Mouse (Mus musculus) Patski (cell line): Measurements from ENCODE around the gene Cep126. TPM values are rescaled to one million over a fixed set of nuclear protein-coding genes. Genes with fewer than 3 reads are reported as not detected.

Source experiments
- ATAC-seq: fragments of 100-300 bp; one replicate; pipeline ENCODE4 v1.8.0; 2021
- CTCF ChIA-PET: fragments of 350-600 bp; sonication (Branson Sonifier 250); formaldehyde crosslinking; loops from one replicate; lab custom pipeline; 2022; ENCODE audit warnings: inconsistent platforms; lab: Charles Lee
- POLR2A ChIA-PET: fragments of 350-600 bp; sonication (Branson Sonifier 250); formaldehyde crosslinking; loops from one replicate; lab custom pipeline; 2022; ENCODE audit warnings: antibody characterized with exemption, inconsistent platforms; lab: Charles Lee
- DNase-seq: peaks from one replicate; pipeline ENCODE4 v3.0.0-alpha.2; 2011; ENCODE audit warnings: low read depth, low spot score
- H3K27me3 ChIP-seq: fragments of 371-371 bp; one replicate; pipeline ENCODE4 v1.5.1; 2021
- CTCF ChIP-seq: fragments of 100-300 bp; IDR thresholded peaks from one replicate; pipeline ENCODE4 v1.5.1; 2021
- in situ Hi-C: fragments of 300-500 bp; cut with MboI; formaldehyde crosslinking; loops from 3 replicates; pipeline ENCODE4 v1.11.1; 2018; ENCODE audit warnings: low pct_unique_long_range_greater_than_20kb, mixed read lengths
- polyA plus RNA-seq: library from polyadenylated mRNA; unstranded; gene quantifications from one replicate; pipeline ENCODE4 v1.2.3, GENCODE M21; 2021

Cep126 gene
- polyA plus RNA-seq, result 4.0 TPM

- CTCF ChIA-PET, result interaction anchor here (1.1 kb wide), 1 partner anchor 54 kb away, joined by 4 read pairs; no protein-coding TSS in a partner anchor
- DNase-seq (no peak), ATAC-seq (peak; percentile 99)
- H3K27me3 ChIP-seq, result peaks cover 18% of the 10 kb centered on the region
- POLR2A ChIA-PET, result no interaction called here
- TF ChIP-seq CTCF, result no peak
- in situ Hi-C loops, result no loop called here
These were observed at the start of gene Cep126 for GRCm38 (mm10) chr9:8134117-8134574. Gene Cep126, minus strand, starts transcription at chr9:8134294.

GRCm38 (mm10) chr9:8179554-8179953 lies 45.5 kb upstream of the Cep126 start:
- ATAC-seq, result no peak
- ChIA-PET POLR2A (no interaction called here), CTCF (no interaction called here)
- in situ Hi-C loops, result no loop called here
- no peaks in the 10 kb centered on the region for H3K27me3 ChIP-seq
- no peak for TF ChIP-seq CTCF
- DNase-seq, result no peak

- CTCF ChIA-PET, result no interaction called here
- in situ Hi-C loops, result no loop called here
- POLR2A ChIA-PET, result no interaction called here
- TF ChIP-seq CTCF, result no peak
- ATAC-seq (no peak), DNase-seq (no peak)
- no peaks in the 10 kb centered on the region for H3K27me3 ChIP-seq
These were observed 43.0 kb upstream of the Cep126 start for GRCm38 (mm10) chr9:8177099-8177498.

- in situ Hi-C loops, result no loop called here
- no peak for TF ChIP-seq CTCF
- ATAC-seq (no peak), DNase-seq (no peak)
- ChIA-PET CTCF (no interaction called here), POLR2A (no interaction called here)
- no peaks in the 10 kb centered on the region for H3K27me3 ChIP-seq
These were observed 22.9 kb upstream of the Cep126 start for GRCm38 (mm10) chr9:8157011-8157410.

GRCm38 (mm10) chr9:8139501-8139900 lies 5.4 kb upstream of the Cep126 start:
- TF ChIP-seq CTCF, result no peak
- in situ Hi-C loops, result no loop called here

GRCm38 (mm10) chr9:8133586-8134115 lies 443 bp downstream of the Cep126 start:
- DNase-seq (no peak), ATAC-seq (no peak)
- in situ Hi-C loops, result no loop called here
- no peak for TF ChIP-seq CTCF
- ChIA-PET CTCF (no interaction called here), POLR2A (no interaction called here)
- peaks cover 18% of the 10 kb centered on the region for H3K27me3 ChIP-seq

More at GRCm38 (mm10) chr9:8139501-8139900, 5.4 kb upstream of the Cep126 start:
- DNase-seq (no peak), ATAC-seq (no peak)
- ChIA-PET CTCF (no interaction called here), POLR2A (no interaction called here)
- peaks cover 23% of the 10 kb centered on the region for H3K27me3 ChIP-seq

GRCm38 (mm10) chr9:8123495-8123894 lies 10.6 kb downstream of the Cep126 start:
- CTCF ChIA-PET, result interaction anchor here (1.3 to 1.9 kb wide), 2 partner anchors 10 to 12 kb away, joined by 3 to 6 read pairs; no protein-coding TSS in a partner anchor
- in situ Hi-C loops, result no loop called here
- DNase-seq (no peak), ATAC-seq (no peak)
- TF ChIP-seq CTCF, result no peak
- no peaks in the 10 kb centered on the region for H3K27me3 ChIP-seq
- POLR2A ChIA-PET, result no interaction called here

- TF ChIP-seq CTCF, result no peak
- DNase-seq (no peak), ATAC-seq (no peak)
- in situ Hi-C loops, result no loop called here
- CTCF ChIA-PET, result no interaction called here
- H3K27me3 ChIP-seq, result no peaks in the 10 kb centered on the region
- POLR2A ChIA-PET, result no interaction called here
These were observed 19.6 kb downstream of the Cep126 start for GRCm38 (mm10) chr9:8114516-8114915.

GRCm38 (mm10) chr9:8103050-8103449 lies 31.0 kb downstream of the Cep126 start:
- ATAC-seq (no peak), DNase-seq (no peak)
- ChIA-PET POLR2A (no interaction called here), CTCF (no interaction called here)
- in situ Hi-C loops, result no loop called here
- H3K27me3 ChIP-seq, result no peaks in the 10 kb centered on the region
- TF ChIP-seq CTCF, result no peak

GRCm38 (mm10) chr9:8100962-8101361 lies 33.1 kb downstream of the Cep126 start:
- no peaks in the 10 kb centered on the region for H3K27me3 ChIP-seq
- POLR2A ChIA-PET, result no interaction called here
- in situ Hi-C loops, result no loop called here
- DNase-seq, result no peak
- no peak for ATAC-seq
- CTCF ChIA-PET, result interaction anchor here (1.2 kb wide), 1 partner anchor 10 kb away, joined by 3 read pairs; no protein-coding TSS in a partner anchor
- TF ChIP-seq CTCF, result no peak

- ATAC-seq, result no peak
- POLR2A ChIA-PET, result no interaction called here
- H3K27me3 ChIP-seq, result no peaks in the 10 kb centered on the region
- TF ChIP-seq CTCF, result no peak
- in situ Hi-C loops, result no loop called here
- no peak for DNase-seq
- CTCF ChIA-PET, result no interaction called here
These were observed 55.2 kb downstream of the Cep126 start for GRCm38 (mm10) chr9:8078882-8079281.
